Mouse (Mus musculus) embryonic facial prominence, embryonic 14.5 days (tissue): ENCODE measurements around the gene Gtf2h4. TPM values are rescaled to one million over a fixed set of nuclear protein-coding genes. Genes with fewer than 3 reads are reported as not detected.

ENCODE experiments used
- ATAC-seq: fragments of 200-750 bp; cut with Nextera tagmentation; 2 replicates; pipeline ENCODE4 v1.8.0; 2017; ENCODE audit warnings: low read depth, moderate number of reproducible peaks, moderate TSS enrichment
- DNase-seq: peaks from one replicate; pipeline ENCODE4 v3.0.0-alpha.2; 2015; ENCODE audit warnings: low spot score
- H3K27ac ChIP-seq: fragments of 300-500 bp; sonication (generic); replicated peaks from 2 replicates; pipeline ENCODE4 v1.5.1; 2014; ENCODE audit warnings: low read depth, mild to moderate bottlenecking, low read length, moderate library complexity
- H3K27me3 ChIP-seq: fragments of 300-500 bp; sonication (generic); replicated peaks from 2 replicates; pipeline ENCODE4 v1.6.1; 2014; ENCODE audit warnings: low read length; ENCODE audit not compliant: control insufficient read depth, insufficient read depth
- H3K36me3 ChIP-seq: fragments of 300-500 bp; sonication (generic); 2 replicates; pipeline ENCODE4 v1.6.1; 2014; ENCODE audit warnings: low read length, mixed read lengths; ENCODE audit not compliant: control insufficient read depth, insufficient read depth
- H3K4me1 ChIP-seq: fragments of 300-500 bp; sonication (generic); 2 replicates; pipeline ENCODE4 v1.6.1; 2014; ENCODE audit warnings: antibody characterized with exemption, low read length; ENCODE audit not compliant: control insufficient read depth, insufficient read depth
- H3K4me2 ChIP-seq: fragments of 300-500 bp; sonication (generic); 2 replicates; pipeline ENCODE4 v1.6.1; 2014; ENCODE audit warnings: low read depth, mild to moderate bottlenecking, low read length, moderate library complexity, mixed read lengths
- H3K4me3 ChIP-seq: fragments of 300-500 bp; sonication (generic); 2 replicates; pipeline ENCODE4 v1.5.1; 2014; ENCODE audit warnings: low read depth, mild to moderate bottlenecking, low read length
- H3K9ac ChIP-seq: fragments of 300-500 bp; sonication (generic); 2 replicates; pipeline ENCODE4 v1.6.1; 2014; ENCODE audit warnings: low read depth, mild to moderate bottlenecking, low read length, moderate library complexity, mixed read lengths
- H3K9me3 ChIP-seq: fragments of 300-500 bp; sonication (generic); 2 replicates; pipeline ENCODE4 v1.6.1; 2016; ENCODE audit warnings: low read length; ENCODE audit not compliant: control insufficient read depth
- WGBS: fragments of 180-500 bp; shearing (Covaris S2); extraction: QIAGEN DNeasy Blood & Tissue Kit; methylation state at CpG from one replicate; pipeline ENCODE4 v1.1.7; 2014; 5-methylcytosine and 5-hydroxymethylcytosine counted together
- polyA plus RNA-seq: library from polyadenylated mRNA; unstranded; fragments of >200 nt; fragmentation: Nextera tagmentation; extraction: Ambion mirVana; gene quantifications from 2 replicates; pipeline ENCODE4 v1.2.1, GENCODE M21; 2014

The Gtf2h4 gene
- polyA plus RNA-seq, 1 experiment from 2014 or later, result 35.3 TPM

DNA sequence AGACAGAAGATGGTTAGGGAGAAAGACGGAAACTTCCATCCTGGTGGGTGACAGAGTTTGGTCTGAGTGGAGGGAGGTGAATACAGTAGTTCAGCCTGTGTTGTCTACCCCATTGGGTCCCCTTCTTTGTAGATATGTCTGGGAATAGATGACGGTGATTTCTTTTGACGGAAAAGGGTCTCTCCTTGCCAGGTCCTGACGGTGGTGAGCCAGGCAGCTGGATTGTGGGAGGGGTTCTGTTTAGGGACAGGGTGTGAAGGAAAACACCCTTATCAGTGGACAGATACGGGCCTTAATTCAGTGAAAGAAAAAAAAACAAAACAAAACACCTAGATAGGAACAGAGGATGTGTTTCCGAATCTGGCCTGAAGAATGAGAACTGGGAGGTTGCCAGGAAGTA lies 34.2 kb downstream of the Gtf2h4 start:
- Histone ChIP-seq H3K9ac (no peak overlapping the region), H3K4me3 (no peak overlapping the region), H3K4me2 (peak overlapping the region; percentile 29), H3K36me3 (no peaks in the 10 kb centered on the region), H3K4me1 (0 out of 2 replicates have a peak, but pooled peaks cover 7% of the 10 kb centered on the region), H3K9me3 (no peaks in the 10 kb centered on the region), H3K27me3 (no peaks in the 10 kb centered on the region), H3K27ac (peak overlapping the region; percentile 66)
- DNase-seq (no peak), ATAC-seq (no peak)
- 74% methylated on average over 6 of the region's 6 CpGs for WGBS

DNA sequence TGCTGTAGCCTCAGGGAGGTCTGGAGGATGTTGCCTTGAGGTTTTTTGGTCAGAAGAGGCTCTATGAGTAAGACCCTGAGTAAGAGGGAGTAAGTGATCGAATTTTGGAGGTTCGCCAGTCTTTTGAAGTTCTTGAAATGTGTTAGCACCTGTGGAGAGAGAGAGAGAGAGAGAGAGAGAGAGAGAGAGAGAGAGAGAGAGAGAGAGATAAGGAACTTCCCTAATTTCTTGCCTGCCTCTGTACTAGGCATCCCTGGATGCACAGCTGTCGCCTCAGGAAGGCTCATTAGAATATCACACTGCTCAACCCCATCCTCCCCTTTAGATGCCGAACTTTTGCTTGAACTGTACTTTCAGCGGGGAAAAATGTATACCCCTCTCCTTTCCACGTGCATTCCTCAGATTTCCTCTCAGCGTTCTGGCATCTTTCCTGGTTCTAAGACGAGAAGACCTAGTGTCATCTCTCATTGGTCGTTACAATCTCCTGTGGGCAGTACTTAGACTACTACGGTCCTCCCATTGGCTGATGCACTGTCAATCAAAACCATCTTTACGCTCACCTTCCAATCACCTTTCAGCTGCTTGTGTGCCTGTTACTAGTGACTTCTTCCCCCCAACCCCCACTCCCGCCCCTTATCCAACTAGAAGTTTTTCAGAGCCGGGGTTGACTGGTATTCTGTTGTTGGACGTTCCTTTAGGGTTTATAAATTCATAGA lies 34.9 kb downstream of the Gtf2h4 start:
- ATAC-seq, result peak; percentile 94

DNA sequence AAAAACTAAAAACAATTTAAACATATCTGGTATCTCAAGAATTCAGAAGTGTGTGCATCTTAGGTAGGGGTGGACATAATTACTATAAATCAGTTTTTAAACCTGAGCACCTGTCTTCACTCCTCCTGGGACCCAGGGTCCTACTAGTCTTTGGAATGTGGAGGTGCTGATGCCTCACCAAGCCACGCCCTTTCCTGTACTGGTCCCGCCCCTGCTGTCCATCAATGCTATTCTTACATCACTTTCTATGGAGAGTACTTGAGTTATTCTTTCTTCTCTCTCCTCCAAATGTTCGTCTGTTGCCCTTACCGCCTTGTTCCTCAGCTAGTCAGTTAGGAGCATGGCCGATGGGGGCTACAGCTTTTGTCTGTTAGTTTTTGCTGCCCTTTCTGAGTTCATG lies 37.2 kb downstream of the Gtf2h4 start:
- Histone ChIP-seq H3K9me3 (no peaks in the 10 kb centered on the region), H3K36me3 (no peaks in the 10 kb centered on the region), H3K27me3 (no peaks in the 10 kb centered on the region), H3K27ac (no peak overlapping the region), H3K4me2 (peak overlapping the region; percentile 76), H3K9ac (no peak overlapping the region), H3K4me1 (0 out of 2 replicates have a peak, but pooled peaks cover 7% of the 10 kb centered on the region), H3K4me3 (peak overlapping the region; percentile 43)
- no peak for ATAC-seq
- WGBS, result 40% methylated on average over 5 of the region's 5 CpGs
- DNase-seq, result peak; percentile 51

More for the DNA sequence above, 34.9 kb downstream of the Gtf2h4 start:
- H3K9ac ChIP-seq, result no peak overlapping the region
- 0 out of 2 replicates have a peak, but pooled peaks cover 7% of the 10 kb centered on the region for H3K4me1 ChIP-seq
- DNase-seq, result peak; percentile 95
- peak overlapping the region; percentile 39 for H3K4me2 ChIP-seq
- H3K4me3 ChIP-seq, result no peak overlapping the region
- no peaks in the 10 kb centered on the region for H3K27me3 ChIP-seq
- no peaks in the 10 kb centered on the region for H3K9me3 ChIP-seq
- H3K36me3 ChIP-seq, result no peaks in the 10 kb centered on the region
- H3K27ac ChIP-seq, result peak overlapping the region; percentile 66
- WGBS, result 23% methylated on average over 14 of the region's 14 CpGs

GRCm38 (mm10) chr17:35635699-35636111 lies 37.8 kb downstream of the Gtf2h4 start:
- Histone ChIP-seq H3K9ac (peak overlapping the region; percentile 58; the same call in 1 of the 2 replicates), H3K36me3 (no peaks in the 10 kb centered on the region), H3K4me2 (peak overlapping the region; percentile 76), H3K27ac (no peak overlapping the region), H3K27me3 (no peaks in the 10 kb centered on the region), H3K4me3 (peak overlapping the region; percentile 43), H3K9me3 (no peaks in the 10 kb centered on the region), H3K4me1 (0 out of 2 replicates have a peak, but pooled peaks cover 7% of the 10 kb centered on the region)
- peak; percentile 38 for ATAC-seq
- DNase-seq, result peak; percentile 82
- 2% methylated on average over 15 of the region's 15 CpGs for WGBS

GRCm38 (mm10) chr17:35635202-35635601 lies 38.3 kb downstream of the Gtf2h4 start:
- DNase-seq, result no peak
- no peak for ATAC-seq
- Histone ChIP-seq H3K27ac (no peak overlapping the region), H3K4me3 (no peak overlapping the region), H3K27me3 (no peaks in the 10 kb centered on the region), H3K36me3 (no peaks in the 10 kb centered on the region), H3K4me2 (no peak overlapping the region), H3K4me1 (0 out of 2 replicates have a peak, but pooled peaks cover 7% of the 10 kb centered on the region), H3K9me3 (no peaks in the 10 kb centered on the region), H3K9ac (no peak overlapping the region)
- WGBS, result 70% methylated on average over 3 of the region's 3 CpGs

DNA sequence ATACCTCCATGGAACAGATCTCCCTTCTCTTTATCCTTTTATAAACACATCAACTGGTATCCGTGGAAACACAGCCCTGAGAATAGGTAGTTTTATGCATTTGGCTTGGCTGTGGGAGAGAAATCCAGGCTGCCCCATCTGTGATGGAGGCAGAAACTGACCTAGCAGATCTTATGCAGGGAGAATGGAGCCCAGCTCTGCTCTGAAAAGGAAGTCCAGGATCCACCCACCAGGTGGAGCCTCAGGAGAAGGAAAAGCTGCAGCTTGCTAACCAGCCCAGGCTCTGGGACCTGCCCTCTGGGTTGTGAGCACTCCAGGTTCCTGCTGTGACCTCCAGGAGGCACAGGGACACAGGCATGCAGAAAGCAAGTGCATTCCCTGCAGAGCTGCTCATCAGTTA lies 39.5 kb downstream of the Gtf2h4 start:
- peak; percentile 35; the same call in 1 of the 2 replicates for ATAC-seq

DNA sequence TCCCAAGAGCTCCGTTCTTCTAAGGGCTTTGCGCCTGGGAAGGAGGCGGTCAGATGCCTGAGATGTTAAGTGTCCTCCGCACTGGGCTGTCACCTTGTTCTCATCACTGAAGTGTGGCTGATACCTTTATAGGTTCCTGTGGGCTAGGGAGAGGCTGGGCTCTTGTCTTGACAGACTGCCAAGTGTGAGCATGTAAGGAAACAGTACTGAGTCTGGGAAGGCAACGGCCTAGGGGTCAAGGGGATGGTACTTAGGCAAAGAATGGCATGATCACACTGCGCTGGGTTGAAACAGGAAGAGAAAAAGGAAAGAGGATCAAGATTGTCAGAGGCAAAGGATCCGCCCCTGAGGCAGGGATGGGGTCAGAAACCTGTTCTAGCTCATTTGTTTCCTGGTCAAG lies 47.0 kb downstream of the Gtf2h4 start, which contains the start of gene Gm9573:
Gene Gm9573 (minus strand): TSS at position 101 of the 400 bp plus-strand sequence.
- H3K27me3 ChIP-seq, result no peaks in the 10 kb centered on the region
- no peak within 1 kb of the TSS for H3K27ac ChIP-seq
- no peaks in the 10 kb centered on the region for H3K4me1 ChIP-seq
- no peak within 1 kb of the TSS for H3K9ac ChIP-seq
- H3K4me2 ChIP-seq, result no peak within 1 kb of the TSS
- WGBS, result 80% methylated on average over 7 of the region's 7 CpGs
- no peak within 1 kb of the TSS for H3K4me3 ChIP-seq
- DNase-seq (no peak), ATAC-seq (no peak)
- no peaks in the 10 kb centered on the region for H3K9me3 ChIP-seq
- H3K36me3 ChIP-seq, result no peaks in the 10 kb centered on the region

More for the DNA sequence above, 39.5 kb downstream of the Gtf2h4 start:
- 0 out of 2 replicates have a peak, but pooled peaks cover under 1% of the 10 kb centered on the region for H3K4me1 ChIP-seq
- H3K27ac ChIP-seq, result no peak overlapping the region
- peak; percentile 70 for DNase-seq
- no peak overlapping the region for H3K4me3 ChIP-seq
- H3K4me2 ChIP-seq, result no peak overlapping the region
- no peaks in the 10 kb centered on the region for H3K27me3 ChIP-seq
- H3K9ac ChIP-seq, result no peak overlapping the region
- no peaks in the 10 kb centered on the region for H3K9me3 ChIP-seq
- no peaks in the 10 kb centered on the region for H3K36me3 ChIP-seq
- 28% methylated on average over 1 of the region's 1 CpGs for WGBS
